9 mouse cellular contexts compared by ENCODE assay signal in genomic region chr2:127854332-127854991, GRCm38 (mm10). TPM values are rescaled to one million over a fixed set of nuclear protein-coding genes. Genes with fewer than 3 reads are reported as not detected.
A peak's percentile ranks its signal among the peaks of the same experiment; 100 is the strongest.
DNase-seq lines count a peak whose midpoint lies in the region; ATAC-seq lines count a peak whose summit lies in the region.
"Had no signal": no experiment of that assay in that cellular context is flagged by ENCODE, and none has a peak within 500 bp of the region (broad histone marks: within the 10 kb centered on the region; RNA-seq: fewer than 3 reads in every experiment).

No protein-coding gene starts in this region.

- no peak overlapping the region for H3K27ac ChIP-seq in kidney, embryonic 14.5 days (ENCODE audit: low read depth, low read length)
- H3K27ac ChIP-seq: embryonic facial prominence, embryonic 13.5 days had no signal

- H3K4me3 ChIP-seq in kidney, embryonic 14.5 days (ENCODE audit: low read length), result no peak overlapping the region
- H3K4me3 ChIP-seq: embryonic facial prominence, embryonic 13.5 days had no signal

- H3K27me3 ChIP-seq in kidney, embryonic 14.5 days (ENCODE audit: control insufficient read depth, insufficient read depth, low read length), result no peaks in the 10 kb centered on the region
- H3K27me3 ChIP-seq: embryonic facial prominence, embryonic 13.5 days had no signal

- ATAC-seq in kidney, embryonic 14.5 days (ENCODE audit: low FRiP score, low TSS enrichment), result no peak; the same call in 1 of the 2 replicates

- no peaks in the 10 kb centered on the region for H3K9me3 ChIP-seq in kidney, embryonic 14.5 days (ENCODE audit: control insufficient read depth, low read length)
- H3K9me3 ChIP-seq: embryonic facial prominence, embryonic 13.5 days had no signal

- DNase-seq in kidney, adult 11 months, result peak; percentile 53
- peak; percentile 96 to 98 for DNase-seq in cerebellum, postnatal 10 days
- DNase-seq in heart, adult 9 months (ENCODE audit: low spot score in 2 of 2), result peak; percentile 95 to 96
- peak; percentile 51 to 76 for DNase-seq in kidney, postnatal 25 days
- peak; percentile 75 for DNase-seq in lung, postnatal 36 days
- DNase-seq in testis, postnatal 14 days (ENCODE audit: low spot score), result peak; percentile 23
- no peak for DNase-seq in retina, embryonic 14.5 days (ENCODE audit: low spot score)

- WGBS in kidney, embryonic 14.5 days, result 67% methylated on average over 4 of the region's 4 CpGs

- no peak overlapping the region for H3K9ac ChIP-seq in kidney, embryonic 14.5 days (ENCODE audit: low read depth, low read length)
- H3K9ac ChIP-seq: embryonic facial prominence, embryonic 13.5 days had no signal

- H3K36me3 ChIP-seq in kidney, embryonic 14.5 days (ENCODE audit: control insufficient read depth, insufficient read depth, low read length), result no peaks in the 10 kb centered on the region
- H3K36me3 ChIP-seq: embryonic facial prominence, embryonic 13.5 days had no signal

- H3K4me2 ChIP-seq in kidney, embryonic 14.5 days (replicated peaks; ENCODE audit: low read depth, low read length), result no peak overlapping the region
- H3K4me2 ChIP-seq: embryonic facial prominence, embryonic 13.5 days had no signal

- no peaks in the 10 kb centered on the region for H3K4me1 ChIP-seq in kidney, embryonic 14.5 days (ENCODE audit: control insufficient read depth, insufficient read depth, low read length)
- H3K4me1 ChIP-seq: embryonic facial prominence, embryonic 13.5 days had no signal

RNA-seq across cellular contexts. Expression of gene Acoxl, which starts 15.8 kb away (rescaled TPM):
- polyA plus RNA-seq in kidney, embryonic 14.5 days (2014; fragmentation: Nextera tagmentation; extraction: Ambion mirVana), result 1.4 and 1.6 TPM in 2 replicates
- polyA plus RNA-seq: embryonic facial prominence, embryonic 13.5 days had no signal

RNA-seq across cellular contexts. Expression of gene Bub1, which starts 22.8 kb away (rescaled TPM):
- 35.9 and 38.8 TPM in 2 replicates for polyA plus RNA-seq in kidney, embryonic 14.5 days (2014; fragmentation: Nextera tagmentation; extraction: Ambion mirVana)
